In genomic region chr11:98369337-98369736, GRCm38 (mm10) we compare ENCODE assay signal across 21 mouse cellular contexts. TPM values are rescaled to one million over a fixed set of nuclear protein-coding genes. Genes with fewer than 3 reads are reported as not detected.
DNase-seq lines count a peak whose midpoint lies in the region; ATAC-seq lines count a peak whose summit lies in the region.
"Had no signal": no experiment of that assay in that cellular context is flagged by ENCODE, and none has a peak within 500 bp of the region (broad histone marks: within the 10 kb centered on the region; RNA-seq: fewer than 3 reads in every experiment).

No protein-coding gene starts in this region.

- 68% methylated on average over 6 of the region's 6 CpGs for WGBS in heart, embryonic 10.5 days

- DNase-seq in cerebellum, adult 11-12 months, result peak; percentile 73
- DNase-seq in heart, embryonic 10.5 days (ENCODE audit: low spot score), result no peak
- no peak for DNase-seq in heart, adult 9 months (ENCODE audit: low spot score in 2 of 2)
- peak; percentile 90 for DNase-seq in brain, adult 2 months (ENCODE audit: low read depth, low spot score)
- peak; percentile 67 to 79 for DNase-seq in cerebellum, postnatal 25 days
- DNase-seq in right cerebral cortex, adult 18-20 months, result no peak
- DNase-seq in gastrocnemius, postnatal 10 days, result no peak
- DNase-seq: adrenal gland, adult 8-10 months; gastrocnemius, postnatal 25 days; heart, adult 2 months; kidney, adult 2 months; kidney, postnatal 14 days; thymus, postnatal 25 days had no signal

- no peaks in the 10 kb centered on the region for H3K27me3 ChIP-seq in heart, embryonic 10.5 days (ENCODE audit: insufficient read depth, poor library complexity, severe bottlenecking)
- H3K27me3 ChIP-seq: liver, embryonic 15.5 days; midbrain, embryonic 12.5 days; neural tube, embryonic 12.5 days; Patski had no signal

- H3K9me3 ChIP-seq in heart, embryonic 10.5 days, result no peaks in the 10 kb centered on the region
- H3K9me3 ChIP-seq: liver, embryonic 15.5 days; midbrain, embryonic 12.5 days; neural tube, embryonic 12.5 days had no signal

- H3K4me3 ChIP-seq in heart, embryonic 10.5 days, result no peak overlapping the region
- H3K4me3 ChIP-seq: heart, adult 2 months; liver, embryonic 15.5 days; midbrain, embryonic 12.5 days; neural tube, embryonic 12.5 days had no signal

- H3K27ac ChIP-seq in heart, embryonic 10.5 days, result peak overlapping the region; percentile 47; the same call in 1 of the 2 replicates
- H3K27ac ChIP-seq: heart, adult 2 months; liver, embryonic 15.5 days; macrophage; midbrain, embryonic 12.5 days; neural tube, embryonic 12.5 days had no signal

- peaks cover 78% of the 10 kb centered on the region for H3K4me1 ChIP-seq in heart, embryonic 10.5 days

- 0 out of 2 replicates have a peak, but pooled peaks cover 7% of the 10 kb centered on the region for H3K36me3 ChIP-seq in heart, embryonic 10.5 days

- ATAC-seq in cerebellum, adult (ENCODE audit: insufficient number of reproducible peaks, low FRiP score, low TSS enrichment), result no peak; the same call in 1 of the 2 replicates
- ATAC-seq: Patski had no signal

RNA-seq across cellular contexts. Expression of gene Stard3, which starts 11.2 kb away (rescaled TPM):
- polyA plus RNA-seq in heart, embryonic 10.5 days (2016; fragmentation: Nextera tagmentation; extraction: Ambion mirVana), result 51.0 and 53.0 TPM in 2 replicates
- total RNA-seq in gastrocnemius, postnatal 10 days (2021), result 10 to 100 TPM; 11.4 to 12.1 TPM

RNA-seq across cellular contexts. Expression of gene Tcap, which starts 14.3 kb away (rescaled TPM):
- 86.0 and 159 TPM in 2 replicates for polyA plus RNA-seq in heart, embryonic 10.5 days (2016; fragmentation: Nextera tagmentation; extraction: Ambion mirVana)
- 100 to 1,000 TPM; 585 to 712 TPM for total RNA-seq in gastrocnemius, postnatal 10 days (2021)
- total RNA-seq: common myeloid progenitor, adult 5-6 weeks had no signal
- polyA plus RNA-seq: Patski; testis, adult 2 months had no signal

RNA-seq across cellular contexts. Expression of gene Pnmt, which starts 16.9 kb away (rescaled TPM):
- polyA plus RNA-seq in heart, embryonic 10.5 days (2016; fragmentation: Nextera tagmentation; extraction: Ambion mirVana), result 5.0 and 5.1 TPM in 2 replicates
- total RNA-seq in gastrocnemius, postnatal 10 days (2021), result under 1 TPM; 0.28 to 0.77 TPM
- total RNA-seq: common myeloid progenitor, adult 5-6 weeks had no signal
- polyA plus RNA-seq: kidney, adult 2 months; liver, embryonic 15.5 days; macrophage; Patski had no signal

RNA-seq across cellular contexts. Expression of gene Ppp1r1b, which starts 21.1 kb away (rescaled TPM):
- polyA plus RNA-seq in heart, embryonic 10.5 days (2016; fragmentation: Nextera tagmentation; extraction: Ambion mirVana), result 8.1 and 20.1 TPM in 2 replicates
- under 1 TPM; 0.35 to 0.70 TPM for total RNA-seq in gastrocnemius, postnatal 10 days (2021)
- total RNA-seq: common myeloid progenitor, adult 5-6 weeks had no signal
- polyA plus RNA-seq: macrophage had no signal

RNA-seq across cellular contexts. Expression of gene Pgap3, which starts 31.0 kb away (rescaled TPM):
- polyA plus RNA-seq in heart, embryonic 10.5 days (2016; fragmentation: Nextera tagmentation; extraction: Ambion mirVana), result 15.3 and 21.3 TPM in 2 replicates
- 1 to 10 TPM; 3.2 to 3.5 TPM for total RNA-seq in gastrocnemius, postnatal 10 days (2021)

Comparison
In these comparisons a context has a peak if more than half of its experiments do, and no peak if none do; other contexts are left out.
1. DNase-seq: peak in cerebellum, adult 11-12 months (single experiment), brain, adult 2 months (single experiment) and cerebellum, postnatal 25 days (2 of 2); none in heart, embryonic 10.5 days (single experiment), heart, adult 9 months (0 of 2), right cerebral cortex, adult 18-20 months (single experiment) and gastrocnemius, postnatal 10 days (single experiment).